Mouse (Mus musculus): ENCODE measurements around the gene Pthlh. TPM values are rescaled to one million over a fixed set of nuclear protein-coding genes. Genes with fewer than 3 reads are reported as not detected.

The Pthlh gene
- total and polyA plus RNA-seq, 3 experiments, result not detected

GRCm38 (mm10) chr6:147241541-147241940 is 22.4 kb downstream of the Pthlh start:
- H3K79me2 ChIP-seq (replicated peaks; ENCODE audit: control insufficient read depth, extremely low read depth, insufficient read depth, poor library complexity, severe bottlenecking), result 0 out of 2 replicates have a peak, but pooled peaks cover 6% of the 10 kb centered on the region
- no peak overlapping the region for H3K4me2 ChIP-seq (ENCODE audit: insufficient read depth, low read depth, poor library complexity, severe bottlenecking)
- no peak overlapping the region for H3K27ac ChIP-seq (ENCODE audit: insufficient read depth, low read depth)
- no peak overlapping the region for H3K9ac ChIP-seq (ENCODE audit: insufficient read depth, low read depth)
- TF ChIP-seq GABPA (IDR thresholded peaks at IDR 0.05; ENCODE audit: insufficient replicate concordance, low read depth, low read length) (no peak), E2F4 (IDR thresholded peaks at IDR 0.05; ENCODE audit: insufficient replicate concordance, low read depth, low read length) (no peak), JUN (IDR thresholded peaks at IDR 0.05; ENCODE audit: insufficient read depth, low read depth, low read length) (no peak), ZC3H11A (IDR thresholded peaks at IDR 0.05; ENCODE audit: low read depth, low read length) (no peak), USF1 (IDR thresholded peaks at IDR 0.05; ENCODE audit: low read depth, low read length) (no peak), ZMIZ1 (IDR thresholded peaks at IDR 0.05; ENCODE audit: low read depth, low read length) (no peak), MXI1 (IDR thresholded peaks at IDR 0.05; ENCODE audit: low read depth, low read length) (no peak), POLR2A (IDR thresholded peaks at IDR 0.05; ENCODE audit: low read depth, low read length) (no peak), NELFE (IDR thresholded peaks at IDR 0.05; ENCODE audit: low read depth, low read length) (no peak), RCOR1 (conservative IDR thresholded peaks at IDR 0.05; ENCODE audit: low read depth, low read length) (no peak), TCF12 (IDR thresholded peaks at IDR 0.05; ENCODE audit: low read depth, low read length) (no peak), MYC (IDR thresholded peaks at IDR 0.05; ENCODE audit: low read depth, low read length) (no peak), RAD21 (IDR thresholded peaks at IDR 0.05; ENCODE audit: low read depth, low read length) (no peak), BHLHE40 (IDR thresholded peaks at IDR 0.05; ENCODE audit: low read depth, low read length) (no peak)
- dilution Hi-C loops (cut with MboI; ENCODE audit: extremely low pct_ligation_motif_present, extremely low pct_unique_long_range_greater_than_20kb, low sequenced_read_pairs) (no loop called here), in situ Hi-C loops (cut with MboI; ENCODE audit: low pct_ligation_motif_present, low pct_unique_long_range_greater_than_20kb, low sequenced_read_pairs) (loop anchor here (10.0 kb wide), 1 partner anchor 227 kb away; no protein-coding TSS in a partner anchor)
- DNase-seq (ENCODE audit: extremely low read depth), result no peak
- no peaks in the 10 kb centered on the region for H3K9me3 ChIP-seq (replicated peaks; ENCODE audit: low read length)
- H3K4me1 ChIP-seq (ENCODE audit: control insufficient read depth in 1 of 2, insufficient read depth in 2 of 2), result peaks cover 6 to 15% of the 10 kb centered on the region in 2 experiments
- no peaks in the 10 kb centered on the region for H3K27me3 ChIP-seq (replicated peaks)
- no peak overlapping the region for H3K4me3 ChIP-seq (replicated peaks in 1 of 3; ENCODE audit: low read depth in 2 of 3, low read length in 2 of 3, poor library complexity in 1 of 3)
- peaks cover 9 to 17% of the 10 kb centered on the region in 2 experiments for H3K36me3 ChIP-seq (replicated peaks in 1 of 2; ENCODE audit: control insufficient read depth in 1 of 2, insufficient read depth in 1 of 2, low read length in 1 of 2)

GRCm38 (mm10) chr6:147240203-147240804 is 23.7 kb downstream of the Pthlh start:
- no peaks in the 10 kb centered on the region for H3K9me3 ChIP-seq (replicated peaks; ENCODE audit: low read length)
- H3K27ac ChIP-seq (ENCODE audit: insufficient read depth, low read depth), result no peak overlapping the region
- 0 out of 2 replicates have a peak, but pooled peaks cover 6% of the 10 kb centered on the region for H3K79me2 ChIP-seq (replicated peaks; ENCODE audit: control insufficient read depth, extremely low read depth, insufficient read depth, poor library complexity, severe bottlenecking)
- H3K4me3 ChIP-seq (replicated peaks in 1 of 3; ENCODE audit: low read depth in 2 of 3, low read length in 2 of 3, poor library complexity in 1 of 3), result no peak overlapping the region
- H3K4me2 ChIP-seq (ENCODE audit: insufficient read depth, low read depth, poor library complexity, severe bottlenecking), result no peak overlapping the region
- in situ Hi-C loops (cut with MboI; ENCODE audit: low pct_ligation_motif_present, low pct_unique_long_range_greater_than_20kb, low sequenced_read_pairs) (loop anchor here (10.0 kb wide), 1 partner anchor 226 kb away; no protein-coding TSS in a partner anchor), dilution Hi-C loops (cut with MboI; ENCODE audit: extremely low pct_ligation_motif_present, extremely low pct_unique_long_range_greater_than_20kb, low sequenced_read_pairs) (no loop called here)
- peak; percentile 59 for DNase-seq (ENCODE audit: extremely low read depth)
- TF ChIP-seq RAD21 (IDR thresholded peaks at IDR 0.05; ENCODE audit: low read depth, low read length) (peak; percentile 72), ZMIZ1 (IDR thresholded peaks at IDR 0.05; ENCODE audit: low read depth, low read length) (no peak), SMC3 (IDR thresholded peaks at IDR 0.05; ENCODE audit: low read depth, low read length) (peak; percentile 85), ZNF384 (IDR thresholded peaks at IDR 0.05; ENCODE audit: low read depth, low read length) (no peak), GABPA (IDR thresholded peaks at IDR 0.05; ENCODE audit: insufficient replicate concordance, low read depth, low read length) (no peak), CTCF (conservative IDR thresholded peaks at IDR 0.05 in 1 of 2, IDR thresholded peaks at IDR 0.05 in 1 of 2; ENCODE audit: low read depth in 2 of 2, low read length in 2 of 2) (peak; percentile 48 to 80; a peak in 3 of 4 replicates), POLR2A (IDR thresholded peaks at IDR 0.05; ENCODE audit: low read depth, low read length) (no peak), SIN3A (IDR thresholded peaks at IDR 0.05; ENCODE audit: low read length) (no peak), USF2 (conservative IDR thresholded peaks at IDR 0.05; ENCODE audit: low read depth, low read length) (no peak), MXI1 (IDR thresholded peaks at IDR 0.05; ENCODE audit: low read depth, low read length) (no peak), UBTF (IDR thresholded peaks at IDR 0.05; ENCODE audit: low read depth, low read length) (no peak), HCFC1 (IDR thresholded peaks at IDR 0.05; ENCODE audit: low read depth, low read length) (no peak)
- peaks cover 6 to 15% of the 10 kb centered on the region in 2 experiments for H3K4me1 ChIP-seq (ENCODE audit: control insufficient read depth in 1 of 2, insufficient read depth in 2 of 2)
- no peak overlapping the region for H3K9ac ChIP-seq (ENCODE audit: insufficient read depth, low read depth)
- no peaks in the 10 kb centered on the region for H3K27me3 ChIP-seq (replicated peaks)
- peaks cover 9 to 17% of the 10 kb centered on the region in 2 experiments for H3K36me3 ChIP-seq (replicated peaks in 1 of 2; ENCODE audit: control insufficient read depth in 1 of 2, insufficient read depth in 1 of 2, low read length in 1 of 2)
